25 mouse cellular contexts compared by ENCODE assay signal in the genomic region with DNA sequence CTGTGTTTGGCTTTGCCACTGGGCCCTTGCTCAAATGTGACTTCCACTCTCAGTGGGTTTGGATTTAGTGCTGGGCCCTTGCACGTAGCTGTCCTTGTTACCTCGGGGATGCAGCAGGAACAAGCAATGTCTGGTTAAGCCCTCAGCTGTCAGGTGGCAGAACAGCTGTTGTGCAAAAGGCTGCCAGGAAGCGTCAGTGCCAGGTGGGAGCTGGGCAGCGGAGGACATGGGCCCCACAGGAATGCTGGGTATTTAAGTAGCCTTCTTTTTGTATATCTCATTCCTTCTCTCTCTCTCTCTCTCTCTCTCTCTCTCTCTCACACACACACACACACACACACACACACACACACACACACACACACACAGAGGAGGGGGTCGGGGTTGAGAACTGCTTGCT.
DNase-seq lines count a peak whose midpoint lies in the region; ATAC-seq and TF ChIP-seq lines count a peak whose summit lies in the region.
"Had no signal": no experiment of that assay in that cellular context is flagged by ENCODE, and none has a peak within 500 bp of the region (broad histone marks: within the 10 kb centered on the region; RNA-seq: fewer than 3 reads in every experiment).

No protein-coding gene starts in this region.

- no peaks in the 10 kb centered on the region for H3K27me3 ChIP-seq in embryonic facial prominence, embryonic 14.5 days (replicated peaks; ENCODE audit: control insufficient read depth, insufficient read depth, low read length)
- H3K27me3 ChIP-seq in embryonic facial prominence, embryonic 10.5 days (replicated peaks; ENCODE audit: low read depth, poor library complexity, severe bottlenecking) = no peaks in the 10 kb centered on the region
- H3K27me3 ChIP-seq in intestine, embryonic 14.5 days (replicated peaks; ENCODE audit: control insufficient read depth, insufficient read depth, low read length) = no peaks in the 10 kb centered on the region
- no peaks in the 10 kb centered on the region for H3K27me3 ChIP-seq in intestine, postnatal 0 days (replicated peaks; ENCODE audit: control insufficient read depth, insufficient read depth, low read length)
- no peaks in the 10 kb centered on the region for H3K27me3 ChIP-seq in C2C12 (ENCODE audit: control insufficient read depth, insufficient read depth, insufficient read length)
- H3K27me3 ChIP-seq: CH12.LX; heart, embryonic 13.5 days; liver, embryonic 15.5 days; lung, embryonic 15.5 days; Patski had no signal

- H3K4me1 ChIP-seq in embryonic facial prominence, embryonic 14.5 days (ENCODE audit: control insufficient read depth, insufficient read depth, low read length) = no peaks in the 10 kb centered on the region
- peaks cover 6% of the 10 kb centered on the region; the same call in 1 of the 2 replicates for H3K4me1 ChIP-seq in embryonic facial prominence, embryonic 10.5 days
- H3K4me1 ChIP-seq in intestine, embryonic 14.5 days (replicated peaks; ENCODE audit: control insufficient read depth, insufficient read depth, low read length) = no peaks in the 10 kb centered on the region
- H3K4me1 ChIP-seq in intestine, postnatal 0 days (replicated peaks; ENCODE audit: control insufficient read depth, insufficient read depth, low read length) = no peaks in the 10 kb centered on the region
- H3K4me1 ChIP-seq: liver, embryonic 15.5 days had no signal

- no peak for ATAC-seq in embryonic facial prominence, embryonic 14.5 days (ENCODE audit: low read depth)
- ATAC-seq in intestine, embryonic 14.5 days (replicated peaks; ENCODE audit: low FRiP score, low TSS enrichment, low read depth) = no peak
- ATAC-seq in intestine, postnatal 0 days = no peak
- ATAC-seq in megakaryocyte progenitor cell, adult 5-6 weeks (replicated peaks; ENCODE audit: poor library complexity) = 0 out of 2 replicates have a peak, but pooled peaks have one; percentile 18
- ATAC-seq: forebrain, postnatal 0 days; Patski had no signal

- 76% methylated on average over 4 of the region's 5 CpGs for WGBS in embryonic facial prominence, embryonic 14.5 days
- 81% methylated on average over 5 of the region's 5 CpGs for WGBS in embryonic facial prominence, embryonic 10.5 days
- WGBS in intestine, embryonic 14.5 days = 69% methylated on average over 5 of the region's 5 CpGs
- 76% methylated on average over 5 of the region's 5 CpGs for WGBS in intestine, postnatal 0 days

- no peak overlapping the region for H3K4me3 ChIP-seq in embryonic facial prominence, embryonic 14.5 days (ENCODE audit: low read depth, low read length)
- H3K4me3 ChIP-seq in embryonic facial prominence, embryonic 10.5 days = no peak overlapping the region
- no peak overlapping the region for H3K4me3 ChIP-seq in intestine, embryonic 14.5 days (ENCODE audit: low read depth, low read length)
- no peak overlapping the region for H3K4me3 ChIP-seq in intestine, postnatal 0 days (ENCODE audit: low read depth, low read length)
- H3K4me3 ChIP-seq in C2C12 (ENCODE audit: insufficient read depth, poor library complexity, severe bottlenecking) = no peak overlapping the region
- H3K4me3 ChIP-seq: heart, adult 2 months; heart, embryonic 13.5 days; liver, embryonic 15.5 days; lung, embryonic 15.5 days had no signal

- peak; percentile 70 for DNase-seq in embryonic facial prominence, embryonic 14.5 days (ENCODE audit: low spot score)
- DNase-seq in embryonic facial prominence, embryonic 10.5 days (ENCODE audit: low spot score) = no peak
- DNase-seq in intestine, embryonic 14.5 days (ENCODE audit: low spot score) = peak; percentile 34
- DNase-seq in spleen, adult 18-20 months = no peak
- DNase-seq: adrenal gland, postnatal 36 days; cerebellum, adult 11 months; cerebellum, postnatal 36 days; embryo, embryonic 11 days; forebrain, postnatal 0 days; heart, adult 2 months; heart, postnatal 14 days; kidney, adult 8-10 months; kidney, postnatal 10 days; liver; lung, postnatal 36 days; right cerebral cortex, postnatal 14 days had no signal

- H3K79me2 ChIP-seq in C2C12 (ENCODE audit: control insufficient read depth, insufficient read depth) = no peaks in the 10 kb centered on the region

- H3K79me3 ChIP-seq in C2C12 (ENCODE audit: low read depth) = no peaks in the 10 kb centered on the region

- H3K4me2 ChIP-seq in embryonic facial prominence, embryonic 14.5 days (ENCODE audit: low read depth, low read length) = no peak overlapping the region
- H3K4me2 ChIP-seq in intestine, embryonic 14.5 days (ENCODE audit: low read length) = no peak overlapping the region
- H3K4me2 ChIP-seq in intestine, postnatal 0 days (replicated peaks; ENCODE audit: low read depth) = no peak overlapping the region
- H3K4me2 ChIP-seq: heart, embryonic 13.5 days; liver, embryonic 15.5 days; lung, embryonic 15.5 days had no signal

- H3K36me3 ChIP-seq in embryonic facial prominence, embryonic 14.5 days (ENCODE audit: control insufficient read depth, insufficient read depth, low read length) = no peaks in the 10 kb centered on the region
- no peaks in the 10 kb centered on the region for H3K36me3 ChIP-seq in embryonic facial prominence, embryonic 10.5 days (replicated peaks)
- H3K36me3 ChIP-seq in intestine, embryonic 14.5 days (ENCODE audit: control insufficient read depth, insufficient read depth, low read length) = no peaks in the 10 kb centered on the region
- H3K36me3 ChIP-seq in intestine, postnatal 0 days (ENCODE audit: control insufficient read depth, insufficient read depth) = no peaks in the 10 kb centered on the region
- no peaks in the 10 kb centered on the region for H3K36me3 ChIP-seq in C2C12 (ENCODE audit: control insufficient read depth, insufficient read depth)
- H3K36me3 ChIP-seq: G1E; heart, embryonic 13.5 days; liver, embryonic 15.5 days; lung, embryonic 15.5 days had no signal

- 0 out of 2 replicates have a peak overlapping the region, but pooled peaks have one; percentile 28 for H3K27ac ChIP-seq in embryonic facial prominence, embryonic 14.5 days (replicated peaks; ENCODE audit: low read depth, low read length)
- no peak overlapping the region for H3K27ac ChIP-seq in embryonic facial prominence, embryonic 10.5 days (replicated peaks)
- no peak overlapping the region for H3K27ac ChIP-seq in intestine, embryonic 14.5 days (ENCODE audit: low read depth)
- H3K27ac ChIP-seq in intestine, postnatal 0 days (ENCODE audit: low read depth, low read length) = no peak overlapping the region
- H3K27ac ChIP-seq: heart, adult 2 months; heart, embryonic 13.5 days; liver, embryonic 15.5 days; lung, embryonic 15.5 days had no signal

- no peak overlapping the region for H3ac ChIP-seq in C2C12 (ENCODE audit: control insufficient read depth, insufficient read length, low read depth)

- no peaks in the 10 kb centered on the region for H3K9me3 ChIP-seq in embryonic facial prominence, embryonic 14.5 days (ENCODE audit: control insufficient read depth, low read length)
- H3K9me3 ChIP-seq in embryonic facial prominence, embryonic 10.5 days = no peaks in the 10 kb centered on the region
- no peaks in the 10 kb centered on the region for H3K9me3 ChIP-seq in intestine, embryonic 14.5 days (ENCODE audit: control insufficient read depth, low read length)
- no peaks in the 10 kb centered on the region for H3K9me3 ChIP-seq in intestine, postnatal 0 days (ENCODE audit: control insufficient read depth)
- H3K9me3 ChIP-seq: heart, embryonic 13.5 days; liver, embryonic 15.5 days; lung, embryonic 15.5 days had no signal

- H3K9ac ChIP-seq in embryonic facial prominence, embryonic 14.5 days (ENCODE audit: low read depth, low read length) = no peak overlapping the region
- H3K9ac ChIP-seq in intestine, embryonic 14.5 days (ENCODE audit: low read length) = no peak overlapping the region
- H3K9ac ChIP-seq in intestine, postnatal 0 days (ENCODE audit: low read depth, low read length) = no peak overlapping the region
- H3K9ac ChIP-seq: forebrain, postnatal 0 days; heart, embryonic 13.5 days; liver, embryonic 15.5 days; lung, embryonic 15.5 days had no signal

- no peak for TF ChIP-seq CTCF in intestine, postnatal 0 days (IDR thresholded peaks at IDR 0.05; ENCODE audit: low read depth)
- TF ChIP-seq CTCF in C2C12 (IDR thresholded peaks at IDR 0.05; ENCODE audit: control insufficient read depth, insufficient read depth, insufficient read length) = no peak

TF ChIP-seq in C2C12, 6 proteins besides CTCF, POLR2A, EP300 and RAD21:
- TF ChIP-seq MYOD1 (IDR thresholded peaks at IDR 0.05; ENCODE audit: control insufficient read depth, insufficient read length, low read depth) (peak; percentile 36), FOSL1 (IDR thresholded peaks at IDR 0.05; ENCODE audit: insufficient read depth, low read length, poor library complexity, severe bottlenecking) (no peak), USF1 (IDR thresholded peaks at IDR 0.05; ENCODE audit: low read depth) (no peak)

Comparison
In these comparisons a context has a peak if more than half of its experiments do, and no peak if none do; other contexts are left out.
1. DNase-seq: peak in embryonic facial prominence, embryonic 14.5 days (single experiment) and intestine, embryonic 14.5 days (single experiment); none in embryonic facial prominence, embryonic 10.5 days (single experiment) and spleen, adult 18-20 months (0 of 2).